Mouse (Mus musculus): ENCODE data around the gene Ift140. TPM values are rescaled to one million over a fixed set of nuclear protein-coding genes. Genes with fewer than 3 reads are reported as not detected.

Ift140 gene
- polyA plus RNA-seq, 1 experiment from 2014 or later, result 10.6 TPM

- H3K9ac ChIP-seq (ENCODE audit: low read length), result no peak overlapping the region
- no peak overlapping the region for H3K4me3 ChIP-seq (ENCODE audit: control insufficient read depth in 1 of 2, insufficient read depth in 1 of 2, low read depth in 1 of 2, low read length in 2 of 2)
- H3K9me3 ChIP-seq (ENCODE audit: control insufficient read depth, low read length), result no peaks in the 10 kb centered on the region
- H3K4me1 ChIP-seq (ENCODE audit: control insufficient read depth in 2 of 2, insufficient read depth in 2 of 2, low read length in 2 of 2), result peaks cover 18 to 32% of the 10 kb centered on the region in 2 experiments
- H3K36me3 ChIP-seq (ENCODE audit: control insufficient read depth, insufficient read depth, low read length), result peaks cover 33% of the 10 kb centered on the region
- H3K27me3 ChIP-seq (ENCODE audit: control insufficient read depth, insufficient read depth, low read length), result no peaks in the 10 kb centered on the region
- H3K27ac ChIP-seq (replicated peaks in 1 of 2; ENCODE audit: control insufficient read depth in 1 of 2, insufficient read depth in 1 of 2, low read depth in 2 of 2, low read length in 2 of 2), result peak overlapping the region in 1 of 2 experiments; percentile 74; a peak in 2 of 4 replicates
- WGBS, result 91% methylated on average over 4 of the region's 4 CpGs
- no peak for ATAC-seq (ENCODE audit: insufficient number of reproducible peaks, insufficient read depth, low FRiP score, low read depth)
- H3K4me2 ChIP-seq (ENCODE audit: low read length), result no peak overlapping the region
Observed at GRCm38 (mm10) chr17:25063261-25063660, 47.4 kb downstream of the Ift140 start.

GRCm38 (mm10) chr17:25063872-25064271, 48.0 kb downstream of the Ift140 start:
- no peak overlapping the region for H3K4me3 ChIP-seq (ENCODE audit: control insufficient read depth in 1 of 2, insufficient read depth in 1 of 2, low read depth in 1 of 2, low read length in 2 of 2)
- no peaks in the 10 kb centered on the region for H3K27me3 ChIP-seq (ENCODE audit: control insufficient read depth, insufficient read depth, low read length)
- H3K27ac ChIP-seq (replicated peaks in 1 of 2; ENCODE audit: control insufficient read depth in 1 of 2, insufficient read depth in 1 of 2, low read depth in 2 of 2, low read length in 2 of 2), result peak overlapping the region; percentile 51 to 74
- WGBS, result 42% methylated on average over 12 of the region's 12 CpGs
- peaks cover 27% of the 10 kb centered on the region for H3K36me3 ChIP-seq (ENCODE audit: control insufficient read depth, insufficient read depth, low read length)
- peak; percentile 51; the same call in 1 of the 2 replicates for ATAC-seq (ENCODE audit: insufficient number of reproducible peaks, insufficient read depth, low FRiP score, low read depth)
- peaks cover 18 to 32% of the 10 kb centered on the region in 2 experiments for H3K4me1 ChIP-seq (ENCODE audit: control insufficient read depth in 2 of 2, insufficient read depth in 2 of 2, low read length in 2 of 2)
- H3K9ac ChIP-seq (ENCODE audit: low read length), result no peak overlapping the region; the same call in 1 of the 2 replicates
- 0 out of 2 replicates have a peak overlapping the region, but pooled peaks have one; percentile 18 for H3K4me2 ChIP-seq (ENCODE audit: low read length)
- H3K9me3 ChIP-seq (ENCODE audit: control insufficient read depth, low read length), result no peaks in the 10 kb centered on the region

GRCm38 (mm10) chr17:25064351-25064750, 48.5 kb downstream of the Ift140 start:
- Histone ChIP-seq H3K4me3 (ENCODE audit: control insufficient read depth in 1 of 2, insufficient read depth in 1 of 2, low read depth in 1 of 2, low read length in 2 of 2) (no peak overlapping the region), H3K27ac (replicated peaks in 1 of 2; ENCODE audit: control insufficient read depth in 1 of 2, insufficient read depth in 1 of 2, low read depth in 2 of 2, low read length in 2 of 2) (peak overlapping the region; percentile 51 to 74), H3K4me1 (ENCODE audit: control insufficient read depth in 2 of 2, insufficient read depth in 2 of 2, low read length in 2 of 2) (peaks cover 18 to 32% of the 10 kb centered on the region in 2 experiments), H3K4me2 (ENCODE audit: low read length) (0 out of 2 replicates have a peak overlapping the region, but pooled peaks have one; percentile 18), H3K9me3 (ENCODE audit: control insufficient read depth, low read length) (no peaks in the 10 kb centered on the region), H3K9ac (ENCODE audit: low read length) (no peak overlapping the region; the same call in 1 of the 2 replicates), H3K27me3 (ENCODE audit: control insufficient read depth, insufficient read depth, low read length) (no peaks in the 10 kb centered on the region), H3K36me3 (ENCODE audit: control insufficient read depth, insufficient read depth, low read length) (peaks cover 24% of the 10 kb centered on the region)
- ATAC-seq (ENCODE audit: insufficient number of reproducible peaks, insufficient read depth, low FRiP score, low read depth), result peak; percentile 57; the same call in 1 of the 2 replicates
- 43% methylated on average over 9 of the region's 9 CpGs for WGBS

- Histone ChIP-seq H3K4me1 (ENCODE audit: control insufficient read depth in 2 of 2, insufficient read depth in 2 of 2, low read length in 2 of 2) (peaks cover 18 to 32% of the 10 kb centered on the region in 2 experiments), H3K36me3 (ENCODE audit: control insufficient read depth, insufficient read depth, low read length) (peaks cover 28% of the 10 kb centered on the region), H3K4me2 (ENCODE audit: low read length) (no peak overlapping the region), H3K27me3 (ENCODE audit: control insufficient read depth, insufficient read depth, low read length) (no peaks in the 10 kb centered on the region), H3K9ac (ENCODE audit: low read length) (no peak overlapping the region), H3K4me3 (ENCODE audit: control insufficient read depth in 1 of 2, insufficient read depth in 1 of 2, low read depth in 1 of 2, low read length in 2 of 2) (no peak overlapping the region), H3K27ac (replicated peaks in 1 of 2; ENCODE audit: control insufficient read depth in 1 of 2, insufficient read depth in 1 of 2, low read depth in 2 of 2, low read length in 2 of 2) (peak overlapping the region in 1 of 2 experiments; percentile 74; a peak in 3 of 4 replicates), H3K9me3 (ENCODE audit: control insufficient read depth, low read length) (no peaks in the 10 kb centered on the region)
- WGBS, result 67% methylated on average over 3 of the region's 3 CpGs
- no peak for ATAC-seq (ENCODE audit: insufficient number of reproducible peaks, insufficient read depth, low FRiP score, low read depth)
Observed at GRCm38 (mm10) chr17:25065189-25065588, 49.3 kb downstream of the Ift140 start.

GRCm38 (mm10) chr17:25066595-25066994, 50.7 kb downstream of the Ift140 start:
- H3K9me3 ChIP-seq (ENCODE audit: control insufficient read depth, low read length), result no peaks in the 10 kb centered on the region
- no peak overlapping the region for H3K4me3 ChIP-seq (ENCODE audit: control insufficient read depth in 1 of 2, insufficient read depth in 1 of 2, low read depth in 1 of 2, low read length in 2 of 2)
- WGBS, result 85% methylated on average over 7 of the region's 7 CpGs
- no peak overlapping the region for H3K9ac ChIP-seq (ENCODE audit: low read length)
- peaks cover 33% of the 10 kb centered on the region for H3K36me3 ChIP-seq (ENCODE audit: control insufficient read depth, insufficient read depth, low read length)
- no peak for ATAC-seq (ENCODE audit: insufficient number of reproducible peaks, insufficient read depth, low FRiP score, low read depth)
- no peak overlapping the region for H3K4me2 ChIP-seq (ENCODE audit: low read length)
- H3K27me3 ChIP-seq (ENCODE audit: control insufficient read depth, insufficient read depth, low read length), result no peaks in the 10 kb centered on the region
- no peak overlapping the region for H3K27ac ChIP-seq (replicated peaks in 1 of 2; ENCODE audit: control insufficient read depth in 1 of 2, insufficient read depth in 1 of 2, low read depth in 2 of 2, low read length in 2 of 2)
- peaks cover 17 to 32% of the 10 kb centered on the region in 2 experiments for H3K4me1 ChIP-seq (ENCODE audit: control insufficient read depth in 2 of 2, insufficient read depth in 2 of 2, low read length in 2 of 2)

GRCm38 (mm10) chr17:25067442-25067851, 51.6 kb downstream of the Ift140 start:
- Histone ChIP-seq H3K27ac (replicated peaks in 1 of 2; ENCODE audit: control insufficient read depth in 1 of 2, insufficient read depth in 1 of 2, low read depth in 2 of 2, low read length in 2 of 2) (peak overlapping the region; percentile 72 to 77), H3K4me1 (ENCODE audit: control insufficient read depth in 2 of 2, insufficient read depth in 2 of 2, low read length in 2 of 2) (peaks cover 16 to 33% of the 10 kb centered on the region in 2 experiments), H3K27me3 (ENCODE audit: control insufficient read depth, insufficient read depth, low read length) (no peaks in the 10 kb centered on the region), H3K4me3 (ENCODE audit: control insufficient read depth in 1 of 2, insufficient read depth in 1 of 2, low read depth in 1 of 2, low read length in 2 of 2) (no peak overlapping the region), H3K9ac (ENCODE audit: low read length) (peak overlapping the region; percentile 2; the same call in 1 of the 2 replicates), H3K9me3 (ENCODE audit: control insufficient read depth, low read length) (no peaks in the 10 kb centered on the region), H3K4me2 (ENCODE audit: low read length) (no peak overlapping the region), H3K36me3 (ENCODE audit: control insufficient read depth, insufficient read depth, low read length) (peaks cover 25% of the 10 kb centered on the region)
- WGBS, result 23% methylated on average over 8 of the region's 8 CpGs
- peak; percentile 60 for ATAC-seq (ENCODE audit: insufficient number of reproducible peaks, insufficient read depth, low FRiP score, low read depth)

GRCm38 (mm10) chr17:25068690-25069089, 52.8 kb downstream of the Ift140 start:
- Histone ChIP-seq H3K9me3 (ENCODE audit: control insufficient read depth, low read length) (no peaks in the 10 kb centered on the region), H3K27me3 (ENCODE audit: control insufficient read depth, insufficient read depth, low read length) (no peaks in the 10 kb centered on the region), H3K9ac (ENCODE audit: low read length) (no peak overlapping the region), H3K27ac (replicated peaks in 1 of 2; ENCODE audit: control insufficient read depth in 1 of 2, insufficient read depth in 1 of 2, low read depth in 2 of 2, low read length in 2 of 2) (peak overlapping the region; percentile 4 to 77; a peak in 2 of 4 replicates), H3K36me3 (ENCODE audit: control insufficient read depth, insufficient read depth, low read length) (peaks cover 18% of the 10 kb centered on the region; the same call in 1 of the 2 replicates), H3K4me1 (ENCODE audit: control insufficient read depth in 2 of 2, insufficient read depth in 2 of 2, low read length in 2 of 2) (peaks cover 20 to 35% of the 10 kb centered on the region in 2 experiments), H3K4me3 (ENCODE audit: control insufficient read depth in 1 of 2, insufficient read depth in 1 of 2, low read depth in 1 of 2, low read length in 2 of 2) (no peak overlapping the region), H3K4me2 (ENCODE audit: low read length) (no peak overlapping the region)
- no peak for ATAC-seq (ENCODE audit: insufficient number of reproducible peaks, insufficient read depth, low FRiP score, low read depth)
- 48% methylated on average over 2 of the region's 2 CpGs for WGBS

- 86% methylated on average over 4 of the region's 4 CpGs for WGBS
- no peak overlapping the region for H3K9ac ChIP-seq (ENCODE audit: low read length)
- H3K36me3 ChIP-seq (ENCODE audit: control insufficient read depth, insufficient read depth, low read length), result peaks cover 9% of the 10 kb centered on the region; the same call in 1 of the 2 replicates
- no peaks in the 10 kb centered on the region for H3K27me3 ChIP-seq (ENCODE audit: control insufficient read depth, insufficient read depth, low read length)
- no peaks in the 10 kb centered on the region for H3K9me3 ChIP-seq (ENCODE audit: control insufficient read depth, low read length)
- H3K4me3 ChIP-seq (ENCODE audit: control insufficient read depth in 1 of 2, insufficient read depth in 1 of 2, low read depth in 1 of 2, low read length in 2 of 2), result no peak overlapping the region
- no peak overlapping the region for H3K27ac ChIP-seq (replicated peaks in 1 of 2; ENCODE audit: control insufficient read depth in 1 of 2, insufficient read depth in 1 of 2, low read depth in 2 of 2, low read length in 2 of 2)
- no peak for ATAC-seq (ENCODE audit: insufficient number of reproducible peaks, insufficient read depth, low FRiP score, low read depth)
- H3K4me2 ChIP-seq (ENCODE audit: low read length), result peak overlapping the region; percentile 60; the same call in 1 of the 2 replicates
- peaks cover 20 to 30% of the 10 kb centered on the region in 2 experiments for H3K4me1 ChIP-seq (ENCODE audit: control insufficient read depth in 2 of 2, insufficient read depth in 2 of 2, low read length in 2 of 2)
Observed at GRCm38 (mm10) chr17:25076906-25077305, 61.0 kb downstream of the Ift140 start.

Measured in heart, embryonic 14.5 days (tissue).